Mouse (Mus musculus) small intestine, adult 2 months (tissue): Measurements from ENCODE around the gene Appl2. TPM values are rescaled to one million over a fixed set of nuclear protein-coding genes. Genes with fewer than 3 reads are reported as not detected.
A peak's percentile ranks its signal among the peaks of the same experiment; 100 is the strongest.

Source experiments
- H3K27ac ChIP-seq: fragments of 200-500 bp; 2 replicates; pipeline ENCODE4 v1.5.1; 2012; ENCODE audit warnings: low read depth, low read length, control low read depth, inconsistent platforms; ENCODE audit not compliant: insufficient read depth
- H3K27me3 ChIP-seq: fragments of 200-500 bp; 2 replicates; pipeline ENCODE4 v1.6.1; 2012; ENCODE audit warnings: mild to moderate bottlenecking, moderate library complexity, low read length, inconsistent platforms; ENCODE audit not compliant: control insufficient read depth, insufficient read depth
- H3K36me3 ChIP-seq: fragments of 200-500 bp; 2 replicates; pipeline ENCODE4 v1.6.1; 2012; ENCODE audit warnings: mild to moderate bottlenecking, low read length, control low read depth, inconsistent platforms; ENCODE audit not compliant: control insufficient read depth, insufficient read depth
- H3K4me1 ChIP-seq: fragments of 200-500 bp; 2 replicates; pipeline ENCODE4 v1.6.1; 2012; ENCODE audit warnings: low read length, inconsistent platforms, mixed read lengths; ENCODE audit not compliant: control insufficient read depth, insufficient read depth, insufficient read length
- H3K4me3 ChIP-seq: fragments of 200-500 bp; 2 replicates; pipeline ENCODE4 v1.5.1; 2012; ENCODE audit warnings: low read depth, mild to moderate bottlenecking, control low read depth, inconsistent platforms, low read length, moderate library complexity
- CTCF ChIP-seq: fragments of 200-500 bp; IDR thresholded peaks from 2 replicates; pipeline ENCODE4 v1.5.1; 2012; ENCODE audit warnings: low read depth, mild to moderate bottlenecking, control low read depth, inconsistent platforms, low read length, moderate library complexity, mixed read lengths; ENCODE audit not compliant: insufficient replicate concordance, insufficient read length; ENCODE audit errors: extremely low read depth
- POLR2A ChIP-seq: fragments of 200-500 bp; IDR thresholded peaks from 2 replicates; pipeline ENCODE4 v1.6.1; 2012; ENCODE audit warnings: low read depth, mild to moderate bottlenecking, control low read depth, inconsistent platforms, low read length, moderate library complexity
- WGBS: fragments of 180-500 bp; shearing (Covaris S2); methylation state at CpG from one replicate; pipeline ENCODE4 v1.1.7; 2018; 5-methylcytosine and 5-hydroxymethylcytosine counted together
- polyA plus RNA-seq: library from polyadenylated mRNA; depleted of rRNA; stranded (reverse); fragments of >200 nt; gene quantifications from 2 replicates; pipeline ENCODE4 v1.2.3, GENCODE M21; 2012; rRNA removed

Appl2 gene
- polyA plus RNA-seq: 12.3 and 33.9 TPM in 2 replicates

DNA sequence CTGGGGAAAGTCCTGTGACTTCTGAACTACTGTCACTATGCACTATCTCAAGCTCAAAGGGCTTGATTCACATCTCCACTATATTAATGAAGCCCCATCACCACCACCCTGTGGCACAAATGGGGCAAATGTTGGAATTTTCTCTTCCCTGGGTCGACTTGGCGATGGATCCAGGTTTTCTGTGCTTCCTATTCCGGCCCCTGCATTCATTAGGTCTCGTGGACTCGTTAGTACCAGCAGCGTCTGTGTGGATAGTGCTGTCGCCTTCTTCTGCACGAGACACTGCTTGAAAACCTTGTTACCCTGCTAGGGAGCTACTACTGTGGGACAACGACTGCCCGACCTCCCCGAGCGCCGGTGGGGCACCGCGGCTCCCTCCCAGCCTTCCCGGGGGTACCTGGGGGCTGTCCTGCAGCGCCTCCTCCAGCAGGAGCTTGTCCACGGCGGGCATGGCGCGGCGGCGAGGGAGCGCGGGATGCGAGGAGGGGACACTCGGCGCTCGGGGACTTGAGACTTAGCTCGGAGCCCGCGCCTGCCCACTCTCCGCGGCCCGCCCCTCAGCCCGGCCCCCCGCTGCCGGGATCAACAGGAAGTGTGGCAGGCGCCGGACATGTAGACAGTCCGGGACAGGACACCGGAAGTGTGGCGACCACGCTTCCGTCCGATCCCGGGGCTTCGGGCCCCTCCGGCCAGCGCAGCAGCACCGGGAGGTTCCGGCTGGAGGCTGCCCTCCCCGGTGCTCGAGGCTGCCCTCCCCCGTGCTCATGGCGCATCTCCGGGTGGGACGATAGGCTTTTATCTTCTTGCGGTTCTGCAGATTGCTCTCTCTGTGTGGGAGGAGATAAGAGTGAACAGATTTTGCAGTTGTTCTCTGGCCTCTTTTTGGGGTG lies at the start of gene Appl2:
Gene Appl2 (minus strand): TSS at position 608 of the 890 bp plus-strand sequence.
- no peaks in the 10 kb centered on the region for H3K27me3 ChIP-seq
- peak within 1 kb of the TSS; percentile 85 for H3K4me3 ChIP-seq
- H3K4me1 ChIP-seq: peaks cover 13% of the 10 kb centered on the region; the same call in 1 of the 2 replicates
- TF ChIP-seq POLR2A: peak; percentile 62; the same call in 1 of the 2 replicates
- TF ChIP-seq CTCF: no peak
- WGBS: under 1% methylated on average over 59 of the region's 59 CpGs
- no peaks in the 10 kb centered on the region for H3K36me3 ChIP-seq
- H3K27ac ChIP-seq: peak within 1 kb of the TSS; percentile 68

DNA sequence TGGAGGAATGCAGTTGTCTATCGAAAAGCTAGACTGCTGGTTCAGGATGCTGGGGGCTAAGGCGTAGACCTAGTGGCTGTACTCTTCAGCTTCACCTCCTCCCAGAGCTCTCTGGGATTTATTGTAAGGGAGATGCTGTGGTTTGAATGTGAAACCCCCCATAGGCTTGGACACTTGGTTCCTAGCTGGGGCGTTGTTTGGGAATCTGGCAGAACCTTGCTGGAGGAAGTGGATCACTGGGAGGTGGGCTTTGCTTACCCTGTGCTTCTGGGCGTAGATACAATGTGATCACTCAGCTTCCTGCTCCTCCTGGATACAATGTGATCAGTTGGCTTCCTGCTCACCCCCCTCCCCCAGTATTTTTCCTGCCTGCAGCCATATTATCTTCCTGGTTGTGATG lies 47.7 kb upstream of the Appl2 start:
- Histone ChIP-seq H3K36me3 (no peaks in the 10 kb centered on the region), H3K27me3 (no peaks in the 10 kb centered on the region), H3K4me1 (peaks cover 11% of the 10 kb centered on the region), H3K27ac (no peak overlapping the region), H3K4me3 (no peak overlapping the region)
- WGBS: 95% methylated on average over 4 of the region's 4 CpGs
- TF ChIP-seq POLR2A (no peak), CTCF (no peak)

GRCm38 (mm10) chr10:83692175-83692895 lies 43.8 kb upstream of the Appl2 start:
- TF ChIP-seq POLR2A: no peak
- TF ChIP-seq CTCF: no peak
- Histone ChIP-seq H3K4me1 (peaks cover 11% of the 10 kb centered on the region), H3K4me3 (no peak overlapping the region), H3K36me3 (no peaks in the 10 kb centered on the region), H3K27me3 (no peaks in the 10 kb centered on the region), H3K27ac (peak overlapping the region; percentile 66; the same call in 1 of the 2 replicates)
- WGBS: 37% methylated on average over 11 of the region's 11 CpGs

GRCm38 (mm10) chr10:83688215-83688614 lies 39.7 kb upstream of the Appl2 start:
- 95% methylated on average over 2 of the region's 2 CpGs for WGBS

GRCm38 (mm10) chr10:83681334-83681733 lies 32.8 kb upstream of the Appl2 start:
- Histone ChIP-seq H3K4me3 (no peak overlapping the region), H3K27ac (no peak overlapping the region), H3K36me3 (no peaks in the 10 kb centered on the region), H3K27me3 (no peaks in the 10 kb centered on the region), H3K4me1 (peaks cover 13% of the 10 kb centered on the region; the same call in 1 of the 2 replicates)
- 87% methylated on average over 12 of the region's 12 CpGs for WGBS
- TF ChIP-seq CTCF (no peak), POLR2A (no peak)

More at GRCm38 (mm10) chr10:83688215-83688614, 39.7 kb upstream of the Appl2 start:
- peaks cover 20% of the 10 kb centered on the region for H3K4me1 ChIP-seq
- no peak overlapping the region for H3K27ac ChIP-seq
- no peaks in the 10 kb centered on the region for H3K36me3 ChIP-seq
- TF ChIP-seq CTCF (no peak), POLR2A (no peak)
- no peak overlapping the region for H3K4me3 ChIP-seq
- H3K27me3 ChIP-seq: no peaks in the 10 kb centered on the region

DNA sequence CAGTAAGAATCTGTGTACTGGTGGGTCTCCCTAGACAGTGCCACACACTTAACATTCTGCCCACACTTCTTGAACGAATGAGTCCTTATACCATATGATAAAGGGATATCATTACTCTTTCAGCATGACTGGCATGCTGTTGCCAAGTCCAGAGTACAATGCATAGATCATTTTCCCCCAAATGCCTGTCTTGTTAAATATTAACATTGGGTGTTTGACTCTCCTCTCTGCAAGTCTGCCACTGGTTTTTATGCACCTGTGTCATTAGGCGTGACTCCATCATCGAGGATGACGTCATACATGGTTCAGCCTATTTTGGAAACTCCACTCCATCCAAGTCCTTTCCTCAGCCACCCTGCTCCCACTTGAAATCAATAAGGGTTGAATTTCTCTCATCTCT lies 18.0 kb upstream of the Appl2 start:
- WGBS: 25% methylated on average over 4 of the region's 4 CpGs
- peaks cover 10% of the 10 kb centered on the region; the same call in 1 of the 2 replicates for H3K4me1 ChIP-seq
- no peaks in the 10 kb centered on the region for H3K36me3 ChIP-seq
- peak overlapping the region; percentile 43; the same call in 1 of the 2 replicates for H3K27ac ChIP-seq
- H3K27me3 ChIP-seq: no peaks in the 10 kb centered on the region
- H3K4me3 ChIP-seq: no peak overlapping the region
- TF ChIP-seq POLR2A (no peak), CTCF (no peak)

DNA sequence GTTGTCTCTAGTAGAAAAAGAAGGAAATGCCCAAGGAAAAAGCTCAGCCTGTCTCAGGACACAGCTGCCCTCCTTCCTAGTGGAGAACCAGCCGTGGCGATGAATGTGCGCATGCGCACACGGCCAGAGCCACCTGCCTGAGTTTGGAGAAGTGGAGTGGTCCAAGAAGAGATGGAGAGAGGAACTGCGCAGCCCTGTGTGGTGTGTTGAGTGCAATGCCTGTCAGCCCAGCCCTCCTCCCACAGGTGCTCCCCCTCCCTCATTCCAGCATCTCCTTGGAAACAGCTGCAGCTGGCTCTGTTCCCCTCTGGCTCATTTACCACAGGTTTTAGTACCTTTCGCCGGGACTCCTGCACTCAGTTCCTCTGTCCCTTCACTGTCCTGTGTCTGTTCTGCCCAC lies 13.4 kb upstream of the Appl2 start:
- Histone ChIP-seq H3K27me3 (no peaks in the 10 kb centered on the region), H3K27ac (no peak overlapping the region), H3K4me1 (peaks cover 13% of the 10 kb centered on the region; the same call in 1 of the 2 replicates), H3K4me3 (no peak overlapping the region), H3K36me3 (no peaks in the 10 kb centered on the region)
- no peak for TF ChIP-seq POLR2A
- no peak for TF ChIP-seq CTCF
- 59% methylated on average over 8 of the region's 8 CpGs for WGBS
